Comparison of ENCODE assay signal across 26 mouse cellular contexts in genomic region chr9:56196921-56197320, GRCm38 (mm10).
"Had no signal": no experiment of that assay in that cellular context is flagged by ENCODE, and none has a peak within 500 bp of the region (broad histone marks: within the 10 kb centered on the region; RNA-seq: fewer than 3 reads in every experiment).

No protein-coding gene starts in this region.

- H3K27ac ChIP-seq: embryonic facial prominence, embryonic 10.5 days; embryonic facial prominence, embryonic 12.5 days; embryonic facial prominence, embryonic 13.5 days; embryonic facial prominence, embryonic 15.5 days; forebrain, embryonic 10.5 days; forebrain, embryonic 12.5 days; forebrain, embryonic 13.5 days; forebrain, embryonic 15.5 days; gastrocnemius, adult 2 months; heart, adult 2 months; heart, embryonic 10.5 days had no signal

- H3K27me3 ChIP-seq: embryonic facial prominence, embryonic 12.5 days; embryonic facial prominence, embryonic 13.5 days; embryonic facial prominence, embryonic 15.5 days; heart, embryonic 12.5 days had no signal

- H3K4me3 ChIP-seq: embryonic facial prominence, embryonic 10.5 days; embryonic facial prominence, embryonic 12.5 days; embryonic facial prominence, embryonic 13.5 days; embryonic facial prominence, embryonic 15.5 days; erythroblast, embryonic 14.5 days; forebrain, embryonic 10.5 days; forebrain, embryonic 12.5 days; forebrain, embryonic 13.5 days; forebrain, embryonic 15.5 days; gastrocnemius, adult 2 months; heart, adult 2 months; heart, embryonic 10.5 days; heart, embryonic 12.5 days had no signal

- DNase-seq: cerebellum, postnatal 14 days; cerebellum, postnatal 25 days; cerebellum, postnatal 36 days; embryo, embryonic 11 days; forebrain, postnatal 0 days; gastrocnemius, adult 2 months; gastrocnemius, postnatal 10 days; gastrocnemius, postnatal 14 days; gastrocnemius, postnatal 25 days; gastrocnemius, postnatal 36 days; heart, adult 18-20 months; heart, adult 2 months had no signal

- H3K36me3 ChIP-seq: embryonic facial prominence, embryonic 10.5 days; embryonic facial prominence, embryonic 12.5 days; embryonic facial prominence, embryonic 13.5 days; embryonic facial prominence, embryonic 15.5 days; forebrain, embryonic 10.5 days; forebrain, embryonic 12.5 days; forebrain, embryonic 15.5 days; heart, embryonic 10.5 days; heart, embryonic 12.5 days had no signal

- H3K9me3 ChIP-seq: embryonic facial prominence, embryonic 10.5 days; embryonic facial prominence, embryonic 12.5 days; embryonic facial prominence, embryonic 13.5 days; embryonic facial prominence, embryonic 15.5 days; forebrain, embryonic 10.5 days; forebrain, embryonic 12.5 days; forebrain, embryonic 13.5 days; forebrain, embryonic 15.5 days; heart, embryonic 10.5 days; heart, embryonic 12.5 days had no signal

- ATAC-seq: forebrain, embryonic 13.5 days; forebrain, embryonic 14.5 days; forebrain, embryonic 15.5 days; forebrain, embryonic 16.5 days; forebrain, postnatal 0 days had no signal

- H3K9ac ChIP-seq: embryonic facial prominence, embryonic 12.5 days; embryonic facial prominence, embryonic 13.5 days; embryonic facial prominence, embryonic 15.5 days; forebrain, embryonic 12.5 days; forebrain, embryonic 13.5 days; forebrain, embryonic 15.5 days; forebrain, postnatal 0 days; heart, embryonic 12.5 days had no signal

- H3K4me2 ChIP-seq: embryonic facial prominence, embryonic 12.5 days; embryonic facial prominence, embryonic 13.5 days; embryonic facial prominence, embryonic 15.5 days; forebrain, embryonic 12.5 days; forebrain, embryonic 13.5 days; forebrain, embryonic 15.5 days; heart, embryonic 11.5 days; heart, embryonic 12.5 days had no signal
